Mouse (Mus musculus): Measurements from ENCODE around the gene Cpeb3. TPM values are rescaled to one million over a fixed set of nuclear protein-coding genes. Genes with fewer than 3 reads are reported as not detected.

Cpeb3 gene
- total RNA-seq, 2 experiments from 2014 or later = 76.3 to 81.7 TPM

- intact Hi-C loops (cut with DNase I) = no loop called here
- no peak for DNase-seq (ENCODE audit: low spot score)
Observed at GRCm38 (mm10) chr19:37004557-37004956, 203.8 kb downstream of the Cpeb3 start.

Other genes starting within 250 kb of the Cpeb3 start
- 10 to 100 TPM; 82.1 to 85.6 TPM for gene March5, start 1.1 kb downstream of the Cpeb3 start, total RNA-seq (2021)
- 10 to 100 TPM; 66.3 to 69.6 TPM for gene Ide, start 129.3 kb upstream of the Cpeb3 start, total RNA-seq (2021)
- under 1 TPM; 0.88 to 0.95 TPM for gene Kif11, start 167.8 kb upstream of the Cpeb3 start, total RNA-seq (2021)
- gene Hhex, start 226.2 kb upstream of the Cpeb3 start, total RNA-seq (2021) = 1 to 10 TPM; 3.8 to 4.8 TPM

Data from heart, postnatal 25 days (tissue).